Mouse (Mus musculus): Measurements from ENCODE around the gene Rnf10. TPM values are rescaled to one million over a fixed set of nuclear protein-coding genes. Genes with fewer than 3 reads are reported as not detected.
A peak's percentile ranks its signal among the peaks of the same experiment; 100 is the strongest.

Rnf10 gene
- polyA plus RNA-seq, 1 experiment from 2014 or later = 150 TPM

GRCm38 (mm10) chr5:115207244-115207643 is 65.5 kb downstream of the Rnf10 start:
- no peaks in the 10 kb centered on the region for H3K36me3 ChIP-seq
- H3K4me3 ChIP-seq = no peak overlapping the region
- no peaks in the 10 kb centered on the region for H3K9me3 ChIP-seq
- no peak overlapping the region for H3K4me2 ChIP-seq
- WGBS = 55% methylated on average over 5 of the region's 5 CpGs
- H3K4me1 ChIP-seq = peaks cover 24% of the 10 kb centered on the region
- H3K27me3 ChIP-seq = peaks cover 31% of the 10 kb centered on the region; the same call in 1 of the 2 replicates
- H3K9ac ChIP-seq = no peak overlapping the region
- no peak overlapping the region for H3K27ac ChIP-seq
- ATAC-seq (ENCODE audit: borderline replicate concordance, extremely low read depth, low FRiP score, low TSS enrichment) = no peak

- peak overlapping the region; percentile 19 for H3K9ac ChIP-seq
- H3K36me3 ChIP-seq = no peaks in the 10 kb centered on the region
- H3K27ac ChIP-seq = no peak overlapping the region
- H3K9me3 ChIP-seq = no peaks in the 10 kb centered on the region
- H3K27me3 ChIP-seq = peaks cover 31% of the 10 kb centered on the region
- H3K4me3 ChIP-seq = peak overlapping the region; percentile 31
- peak; percentile 69; the same call in 1 of the 2 replicates for ATAC-seq (ENCODE audit: borderline replicate concordance, extremely low read depth, low FRiP score, low TSS enrichment)
- H3K4me2 ChIP-seq = peak overlapping the region; percentile 57
- H3K4me1 ChIP-seq = peaks cover 24% of the 10 kb centered on the region
- WGBS = 4% methylated on average over 31 of the region's 31 CpGs
Observed at GRCm38 (mm10) chr5:115204562-115205311, 68.0 kb downstream of the Rnf10 start.

GRCm38 (mm10) chr5:115203735-115204561 is 68.8 kb downstream of the Rnf10 start:
- peaks cover 31% of the 10 kb centered on the region for H3K27me3 ChIP-seq
- ATAC-seq (ENCODE audit: borderline replicate concordance, extremely low read depth, low FRiP score, low TSS enrichment) = peak; percentile 51; the same call in 1 of the 2 replicates
- WGBS = 6% methylated on average over 23 of the region's 23 CpGs
- 0 out of 2 replicates have a peak overlapping the region, but pooled peaks have one; percentile 19 for H3K9ac ChIP-seq
- peak overlapping the region; percentile 31 for H3K4me3 ChIP-seq
- peak overlapping the region; percentile 57 for H3K4me2 ChIP-seq
- H3K9me3 ChIP-seq = no peaks in the 10 kb centered on the region
- peaks cover 24% of the 10 kb centered on the region for H3K4me1 ChIP-seq
- H3K36me3 ChIP-seq = no peaks in the 10 kb centered on the region
- no peak overlapping the region for H3K27ac ChIP-seq

GRCm38 (mm10) chr5:115194626-115195221 is 78.0 kb downstream of the Rnf10 start:
- ATAC-seq (ENCODE audit: borderline replicate concordance, extremely low read depth, low FRiP score, low TSS enrichment) = peak; percentile 16; the same call in 1 of the 2 replicates
- Histone ChIP-seq H3K36me3 (no peaks in the 10 kb centered on the region), H3K9me3 (no peaks in the 10 kb centered on the region), H3K4me1 (peaks cover 25% of the 10 kb centered on the region), H3K27ac (no peak overlapping the region), H3K4me2 (peak overlapping the region; percentile 100), H3K27me3 (peaks cover 67% of the 10 kb centered on the region), H3K4me3 (peak overlapping the region; percentile 51), H3K9ac (no peak overlapping the region)
- WGBS = 5% methylated on average over 12 of the region's 12 CpGs

- under 1% methylated on average over 100 of the region's 116 CpGs for WGBS
- peak; percentile 60 for ATAC-seq (ENCODE audit: borderline replicate concordance, extremely low read depth, low FRiP score, low TSS enrichment)
Observed at GRCm38 (mm10) chr5:115193669-115194625, 78.8 kb downstream of the Rnf10 start, which contains the start of gene Cabp1. Cabp1 (minus strand) TSS chr5:115194381.

GRCm38 (mm10) chr5:115193226-115193625 is 79.5 kb downstream of the Rnf10 start:
- Histone ChIP-seq H3K4me2 (peak overlapping the region; percentile 100), H3K9ac (peak overlapping the region; percentile 41; the same call in 1 of the 2 replicates), H3K36me3 (no peaks in the 10 kb centered on the region), H3K9me3 (no peaks in the 10 kb centered on the region), H3K27ac (no peak overlapping the region), H3K4me1 (peaks cover 25% of the 10 kb centered on the region), H3K27me3 (peaks cover 74% of the 10 kb centered on the region), H3K4me3 (peak overlapping the region; percentile 51)
- peak; percentile 12; the same call in 1 of the 2 replicates for ATAC-seq (ENCODE audit: borderline replicate concordance, extremely low read depth, low FRiP score, low TSS enrichment)
- WGBS = under 1% methylated on average over 34 of the region's 34 CpGs

More at GRCm38 (mm10) chr5:115193669-115194625, 78.8 kb downstream of the Rnf10 start, which contains the start of gene Cabp1:
- Histone ChIP-seq H3K27me3 (peaks cover 74% of the 10 kb centered on the region), H3K4me1 (peaks cover 25% of the 10 kb centered on the region), H3K4me2 (peak within 1 kb of the TSS; percentile 100), H3K4me3 (peak within 1 kb of the TSS; percentile 51), H3K9ac (peak within 1 kb of the TSS; percentile 41), H3K9me3 (no peaks in the 10 kb centered on the region), H3K27ac (no peak within 1 kb of the TSS), H3K36me3 (no peaks in the 10 kb centered on the region)

GRCm38 (mm10) chr5:115192828-115193195 is 79.9 kb downstream of the Rnf10 start:
- Histone ChIP-seq H3K9me3 (no peaks in the 10 kb centered on the region), H3K4me3 (peak overlapping the region; percentile 51), H3K27ac (no peak overlapping the region), H3K36me3 (no peaks in the 10 kb centered on the region), H3K4me1 (peaks cover 27% of the 10 kb centered on the region), H3K9ac (no peak overlapping the region), H3K27me3 (peaks cover 75% of the 10 kb centered on the region), H3K4me2 (peak overlapping the region; percentile 100)
- WGBS = 15% methylated on average over 7 of the region's 7 CpGs
- no peak for ATAC-seq (ENCODE audit: borderline replicate concordance, extremely low read depth, low FRiP score, low TSS enrichment)

- Histone ChIP-seq H3K9me3 (no peaks in the 10 kb centered on the region), H3K9ac (no peak overlapping the region), H3K4me2 (no peak overlapping the region), H3K27me3 (peaks cover 77% of the 10 kb centered on the region), H3K36me3 (no peaks in the 10 kb centered on the region), H3K27ac (no peak overlapping the region), H3K4me1 (peaks cover 33% of the 10 kb centered on the region), H3K4me3 (no peak overlapping the region)
- ATAC-seq (ENCODE audit: borderline replicate concordance, extremely low read depth, low FRiP score, low TSS enrichment) = no peak
- 11% methylated on average over 29 of the region's 29 CpGs for WGBS
Observed at GRCm38 (mm10) chr5:115191880-115192827, 80.5 kb downstream of the Rnf10 start.
